Mouse (Mus musculus) limb, embryonic 14.5 days (tissue): ENCODE data around the gene Gatad2a. TPM values are rescaled to one million over a fixed set of nuclear protein-coding genes. Genes with fewer than 3 reads are reported as not detected.

Experiments
- ATAC-seq: fragments of 200-750 bp; cut with Nextera tagmentation; 2 replicates; pipeline ENCODE4 v1.8.0; 2017; ENCODE audit warnings: low read depth, moderate number of reproducible peaks, moderate TSS enrichment; ENCODE audit not compliant: low FRiP score
- DNase-seq: peaks from one replicate; pipeline ENCODE4 v3.0.0-alpha.2; 2015; ENCODE audit warnings: low spot score
- H3K27ac ChIP-seq: fragments of 300-500 bp; sonication (generic); replicated peaks from 2 replicates; pipeline ENCODE4 v1.5.1; 2014; ENCODE audit warnings: low read depth, mild to moderate bottlenecking, low read length, moderate library complexity, mixed read lengths
- H3K27me3 ChIP-seq: fragments of 300-500 bp; sonication (generic); 2 replicates; pipeline ENCODE4 v1.6.1; 2014; ENCODE audit warnings: low read length, mixed read lengths; ENCODE audit not compliant: control insufficient read depth, insufficient read depth
- H3K36me3 ChIP-seq: fragments of 300-500 bp; sonication (generic); 2 replicates; pipeline ENCODE4 v1.6.1; 2014; ENCODE audit warnings: mild to moderate bottlenecking, low read length, moderate library complexity, mixed read lengths; ENCODE audit not compliant: control insufficient read depth, insufficient read depth
- H3K4me1 ChIP-seq: fragments of 300-500 bp; sonication (generic); 2 replicates; pipeline ENCODE4 v1.6.1; 2014; ENCODE audit warnings: antibody characterized with exemption, low read length, mixed read lengths; ENCODE audit not compliant: control insufficient read depth, insufficient read depth
- H3K4me2 ChIP-seq: fragments of 300-500 bp; sonication (generic); replicated peaks from 2 replicates; pipeline ENCODE4 v1.6.1; 2014; ENCODE audit warnings: low read depth, mild to moderate bottlenecking, low read length, moderate library complexity; ENCODE audit not compliant: severe bottlenecking
- H3K4me3 ChIP-seq: fragments of 300-500 bp; sonication (generic); replicated peaks from 2 replicates; pipeline ENCODE4 v1.5.1; 2014; ENCODE audit warnings: low read length
- H3K9ac ChIP-seq: fragments of 300-500 bp; sonication (generic); 2 replicates; pipeline ENCODE4 v1.6.1; 2014; ENCODE audit warnings: mild to moderate bottlenecking, low read depth, low read length, moderate library complexity; ENCODE audit not compliant: severe bottlenecking
- H3K9me3 ChIP-seq: fragments of 300-500 bp; sonication (generic); 2 replicates; pipeline ENCODE4 v1.6.1; 2016; ENCODE audit warnings: low read length; ENCODE audit not compliant: control insufficient read depth
- POLR2A ChIP-seq: fragments of 200-500 bp; IDR thresholded peaks from 2 replicates; pipeline ENCODE4 v1.8.0; 2012; ENCODE audit warnings: inconsistent platforms, mild to moderate bottlenecking, moderate library complexity, borderline replicate concordance; ENCODE audit not compliant: insufficient read depth, insufficient read length; ENCODE audit errors: extremely low read depth
- WGBS: fragments of 180-500 bp; shearing (Covaris S2); extraction: QIAGEN DNeasy Blood & Tissue Kit; methylation state at CpG from one replicate; pipeline ENCODE4 v1.1.7; 2014; 5-methylcytosine and 5-hydroxymethylcytosine counted together
- polyA plus RNA-seq, 2 experiments: library from polyadenylated mRNA; depleted of rRNA in 1 of 2; stranded (reverse) in 1 of 2; unstranded in 1 of 2; fragments of >200 nt; fragmentation: Nextera tagmentation in 1 of 2; extraction: Ambion mirVana in 1 of 2; gene quantifications; 2 replicates each; pipeline versions ENCODE4 v1.2.1 to v1.2.3; 2012 to 2014

Gene Gatad2a
- polyA plus RNA-seq, 2 experiments, result 49.2 to 65.0 TPM

- Histone ChIP-seq H3K27me3 (peaks cover 54% of the 10 kb centered on the region), H3K9me3 (no peaks in the 10 kb centered on the region), H3K9ac (no peak overlapping the region), H3K4me1 (0 out of 2 replicates have a peak, but pooled peaks cover 5% of the 10 kb centered on the region), H3K4me3 (no peak overlapping the region), H3K36me3 (no peaks in the 10 kb centered on the region), H3K27ac (no peak overlapping the region), H3K4me2 (no peak overlapping the region)
- WGBS, result 57% methylated on average over 8 of the region's 8 CpGs
- DNase-seq (no peak), ATAC-seq (no peak)
- TF ChIP-seq POLR2A, result no peak
Observed at GRCm38 (mm10) chr8:69879678-69880077, 116.5 kb downstream of the Gatad2a start.

- WGBS, result 65% methylated on average over 3 of the region's 3 CpGs
- Histone ChIP-seq H3K4me1 (0 out of 2 replicates have a peak, but pooled peaks cover 5% of the 10 kb centered on the region), H3K4me3 (no peak overlapping the region), H3K27me3 (peaks cover 37% of the 10 kb centered on the region), H3K4me2 (no peak overlapping the region), H3K9me3 (no peaks in the 10 kb centered on the region), H3K36me3 (no peaks in the 10 kb centered on the region), H3K9ac (no peak overlapping the region), H3K27ac (no peak overlapping the region)
- ATAC-seq (no peak), DNase-seq (no peak)
- no peak for TF ChIP-seq POLR2A
Observed at GRCm38 (mm10) chr8:69877992-69878391, 118.2 kb downstream of the Gatad2a start.

DNA sequence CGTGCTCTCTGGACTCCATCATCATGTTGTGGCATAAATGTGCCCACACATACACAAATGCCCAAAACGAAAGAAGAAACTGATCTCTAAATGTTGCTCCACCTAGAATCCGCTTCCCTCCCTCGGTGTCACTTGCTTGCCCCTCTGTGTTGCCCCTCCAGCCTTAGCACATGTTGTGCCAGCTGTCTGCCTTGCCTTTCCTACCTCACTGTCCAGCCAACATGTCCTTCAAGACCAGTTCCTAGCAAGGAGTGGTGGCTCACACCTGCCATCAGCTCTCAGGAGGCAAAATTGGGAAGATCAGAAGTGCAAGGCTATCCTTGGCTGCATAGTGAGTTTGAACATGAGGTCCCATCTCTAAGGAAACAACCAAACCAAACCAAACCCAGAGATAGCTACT, 118.8 kb downstream of the Gatad2a start:
- peaks cover 31% of the 10 kb centered on the region for H3K27me3 ChIP-seq
- 86% methylated on average over 4 of the region's 4 CpGs for WGBS

GRCm38 (mm10) chr8:69876967-69877366, 119.2 kb downstream of the Gatad2a start:
- Histone ChIP-seq H3K4me2 (no peak overlapping the region), H3K36me3 (no peaks in the 10 kb centered on the region), H3K4me3 (no peak overlapping the region), H3K9ac (no peak overlapping the region), H3K27me3 (peaks cover 27% of the 10 kb centered on the region), H3K4me1 (no peaks in the 10 kb centered on the region), H3K27ac (no peak overlapping the region), H3K9me3 (no peaks in the 10 kb centered on the region)
- WGBS, result 68% methylated on average over 10 of the region's 10 CpGs
- TF ChIP-seq POLR2A, result no peak
- DNase-seq (no peak), ATAC-seq (no peak)

More for the DNA sequence above, 118.8 kb downstream of the Gatad2a start:
- DNase-seq (no peak), ATAC-seq (no peak)
- TF ChIP-seq POLR2A, result no peak
- Histone ChIP-seq H3K9me3 (no peaks in the 10 kb centered on the region), H3K4me1 (0 out of 2 replicates have a peak, but pooled peaks cover 1% of the 10 kb centered on the region), H3K4me2 (no peak overlapping the region), H3K36me3 (no peaks in the 10 kb centered on the region), H3K4me3 (no peak overlapping the region), H3K9ac (no peak overlapping the region), H3K27ac (no peak overlapping the region)

GRCm38 (mm10) chr8:69876097-69876496, 120.1 kb downstream of the Gatad2a start:
- 48% methylated on average over 10 of the region's 10 CpGs for WGBS
- Histone ChIP-seq H3K27me3 (peaks cover 18% of the 10 kb centered on the region), H3K9ac (0 out of 2 replicates have a peak overlapping the region, but pooled peaks have one; percentile 4)

GRCm38 (mm10) chr8:69874654-69875053, 121.5 kb downstream of the Gatad2a start:
- Histone ChIP-seq H3K27me3 (peaks cover 4% of the 10 kb centered on the region), H3K27ac (no peak overlapping the region), H3K9me3 (no peaks in the 10 kb centered on the region), H3K4me1 (no peaks in the 10 kb centered on the region), H3K4me3 (no peak overlapping the region), H3K9ac (no peak overlapping the region), H3K4me2 (no peak overlapping the region), H3K36me3 (no peaks in the 10 kb centered on the region)
- no peak for DNase-seq
- TF ChIP-seq POLR2A, result no peak
- 81% methylated on average over 13 of the region's 13 CpGs for WGBS
- no peak for ATAC-seq

More at GRCm38 (mm10) chr8:69876097-69876496, 120.1 kb downstream of the Gatad2a start:
- H3K4me3 ChIP-seq, result no peak overlapping the region
- H3K27ac ChIP-seq, result no peak overlapping the region
- DNase-seq, result no peak
- no peak for ATAC-seq
- TF ChIP-seq POLR2A, result no peak
- H3K36me3 ChIP-seq, result no peaks in the 10 kb centered on the region
- H3K4me2 ChIP-seq, result no peak overlapping the region
- no peaks in the 10 kb centered on the region for H3K9me3 ChIP-seq
- H3K4me1 ChIP-seq, result no peaks in the 10 kb centered on the region
